Mouse (Mus musculus): ENCODE measurements around the gene Sirt3. TPM values are rescaled to one million over a fixed set of nuclear protein-coding genes. Genes with fewer than 3 reads are reported as not detected.
A peak's percentile ranks its signal among the peaks of the same experiment; 100 is the strongest.

The Sirt3 gene
- total RNA-seq, 2 experiments from 2014 or later, result 22.5 to 25.5 TPM

- no peak for DNase-seq (ENCODE audit: low spot score)
Observed at GRCm38 (mm10) chr7:140853386-140853785, 28.7 kb downstream of the Sirt3 start.

- DNase-seq (ENCODE audit: low spot score), result no peak
Observed at GRCm38 (mm10) chr7:140851916-140852315, 30.2 kb downstream of the Sirt3 start.

- no peak for DNase-seq (ENCODE audit: low spot score)
Observed at GRCm38 (mm10) chr7:140848591-140848990, 33.5 kb downstream of the Sirt3 start.

GRCm38 (mm10) chr7:140847755-140848580 lies 34.1 kb downstream of the Sirt3 start, which contains the start of gene Odf3:
Odf3 (plus strand) TSS chr7:140847805.
- DNase-seq (ENCODE audit: low spot score), result no peak

GRCm38 (mm10) chr7:140846676-140847075 lies 35.4 kb downstream of the Sirt3 start:
- DNase-seq (ENCODE audit: low spot score), result no peak

- DNase-seq (ENCODE audit: low spot score), result no peak
Observed at GRCm38 (mm10) chr7:140845683-140846082, 36.4 kb downstream of the Sirt3 start.

- peak; percentile 91 for DNase-seq (ENCODE audit: low spot score)
Observed at GRCm38 (mm10) chr7:140844905-140845665, 37.0 kb downstream of the Sirt3 start, which contains the start of gene Scgb1c1. Scgb1c1 (plus strand) TSS chr7:140845547.

- no peak for DNase-seq (ENCODE audit: low spot score)
Observed at GRCm38 (mm10) chr7:140843806-140844205, 38.3 kb downstream of the Sirt3 start.

- no peak for DNase-seq (ENCODE audit: low spot score)
Observed at GRCm38 (mm10) chr7:140840750-140841735, 41.1 kb downstream of the Sirt3 start.

- DNase-seq (ENCODE audit: low spot score), result no peak
Observed at GRCm38 (mm10) chr7:140839556-140839955, 42.6 kb downstream of the Sirt3 start.

- DNase-seq (ENCODE audit: low spot score), result no peak
Observed at GRCm38 (mm10) chr7:140836243-140837115, 45.6 kb downstream of the Sirt3 start.

GRCm38 (mm10) chr7:140835758-140836087 lies 46.4 kb downstream of the Sirt3 start:
- no peak for DNase-seq (ENCODE audit: low spot score)

GRCm38 (mm10) chr7:140834968-140835757 lies 46.9 kb downstream of the Sirt3 start, which contains the start of gene Urah:
Urah (plus strand) TSS chr7:140835018.
- DNase-seq (ENCODE audit: low spot score), result no peak

- DNase-seq (ENCODE audit: low spot score), result no peak
Observed at GRCm38 (mm10) chr7:140833341-140833740, 48.8 kb downstream of the Sirt3 start.

- no peak for DNase-seq (ENCODE audit: low spot score)
Observed at GRCm38 (mm10) chr7:140831447-140831846, 50.7 kb downstream of the Sirt3 start.

GRCm38 (mm10) chr7:140828171-140828881 lies 53.8 kb downstream of the Sirt3 start:
- no peak for DNase-seq (ENCODE audit: low spot score)

- DNase-seq (ENCODE audit: low spot score), result no peak
Observed at GRCm38 (mm10) chr7:140822731-140823130, 59.4 kb downstream of the Sirt3 start.

- no peak for DNase-seq (ENCODE audit: low spot score)
Observed at GRCm38 (mm10) chr7:140821653-140822329, 60.3 kb downstream of the Sirt3 start, which contains the start of gene Zfp941. Zfp941 (minus strand) TSS chr7:140822178.
